Mouse (Mus musculus) E14TG2a.4 (cell line): Measurements from ENCODE around the gene Xpo6.

Experiments used
- CTCF ChIP-seq: conservative IDR thresholded peaks from 2 replicates; pipeline ENCODE4 v1.5.1; 2014; ENCODE audit warnings: low read length
- NANOG ChIP-seq: IDR thresholded peaks from 2 replicates; pipeline ENCODE4 v1.6.1; 2014; ENCODE audit warnings: borderline replicate concordance, low read length, mixed read lengths
- POU5F1 ChIP-seq: IDR thresholded peaks from 2 replicates; pipeline ENCODE4 v1.6.1; 2014; ENCODE audit warnings: low read length, borderline replicate concordance

- no peak for TF ChIP-seq CTCF
- TF ChIP-seq NANOG: no peak
- TF ChIP-seq POU5F1: no peak
Observed at GRCm38 (mm10) chr7:126199691-126200102, 604 bp downstream of the Xpo6 start.
